Mouse (Mus musculus) frontal cortex, postnatal 36 days (tissue): ENCODE data around the gene Htra1.

Experiments used
- DNase-seq, 2 experiments: peaks; one replicate each; pipeline ENCODE4 v3.0.0; 2022; ENCODE audit warnings: low spot score in 2 of 2

The Htra1 gene

DNA sequence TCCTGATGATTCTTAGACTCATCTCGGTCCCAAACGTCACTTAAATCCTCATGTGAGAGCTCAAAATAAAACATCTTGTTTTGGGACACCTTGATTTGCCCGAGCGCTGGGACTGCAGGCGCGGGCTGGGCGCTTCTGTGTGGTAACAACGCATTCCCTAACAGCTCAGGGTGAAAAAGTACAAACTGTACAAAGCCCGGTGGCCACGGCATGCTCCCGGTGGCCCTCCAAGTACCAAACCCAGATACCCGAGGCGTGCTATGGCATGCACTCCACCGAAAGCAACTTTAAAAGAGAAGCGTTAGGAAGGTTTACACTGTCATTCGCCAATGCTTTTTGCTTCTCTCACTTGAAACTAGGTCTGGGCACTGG lies 504 bp upstream of the Htra1 start:
- no peak for DNase-seq

DNA sequence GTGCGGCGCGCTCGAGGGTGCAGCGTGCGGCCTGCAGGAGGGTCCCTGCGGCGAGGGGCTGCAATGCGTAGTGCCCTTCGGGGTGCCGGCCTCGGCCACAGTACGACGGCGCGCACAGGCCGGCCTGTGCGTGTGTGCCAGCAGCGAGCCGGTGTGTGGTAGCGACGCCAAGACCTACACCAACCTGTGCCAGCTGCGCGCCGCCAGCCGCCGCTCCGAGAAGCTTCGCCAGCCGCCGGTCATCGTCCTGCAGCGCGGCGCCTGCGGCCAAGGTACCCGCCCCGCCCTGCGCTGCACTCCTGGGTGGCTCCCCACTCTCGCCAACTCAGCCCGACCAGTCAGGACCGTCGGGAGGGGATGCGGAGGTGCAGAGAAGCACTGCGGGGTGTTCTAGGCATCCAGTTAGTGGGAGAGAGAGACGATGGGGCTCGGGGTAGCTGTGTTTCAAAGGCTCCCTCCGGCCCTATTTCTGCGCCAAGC lies 601 bp downstream of the Htra1 start:
- no peak for DNase-seq

DNA sequence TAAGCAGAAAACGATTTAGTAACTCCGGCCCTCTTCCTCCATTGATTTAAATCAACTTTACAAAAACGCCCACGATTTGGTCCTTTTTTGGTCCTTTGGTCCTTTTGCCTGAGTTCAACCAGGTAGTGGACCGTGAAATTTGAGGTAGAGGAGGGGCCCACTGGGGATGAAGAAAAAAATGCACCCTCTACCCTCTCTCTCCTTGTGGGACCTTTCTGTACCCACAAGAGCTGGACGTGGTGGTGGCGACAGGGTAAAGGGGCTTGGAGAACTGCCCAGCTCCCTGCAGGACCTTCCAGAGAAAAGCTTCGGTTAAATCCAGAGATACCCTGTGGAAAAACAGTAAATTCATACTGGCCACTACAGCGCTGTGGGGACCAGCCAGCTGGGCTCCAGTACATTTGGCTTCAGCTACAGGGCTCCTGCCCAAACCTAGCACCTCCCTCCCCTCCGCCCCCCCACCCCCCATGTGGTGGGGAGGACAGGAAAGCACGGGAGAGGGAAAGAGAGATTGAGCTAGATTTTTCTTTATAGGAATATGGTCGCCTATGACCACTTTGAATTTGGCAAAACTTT lies 1.4 kb downstream of the Htra1 start:
- no peak for DNase-seq

DNA sequence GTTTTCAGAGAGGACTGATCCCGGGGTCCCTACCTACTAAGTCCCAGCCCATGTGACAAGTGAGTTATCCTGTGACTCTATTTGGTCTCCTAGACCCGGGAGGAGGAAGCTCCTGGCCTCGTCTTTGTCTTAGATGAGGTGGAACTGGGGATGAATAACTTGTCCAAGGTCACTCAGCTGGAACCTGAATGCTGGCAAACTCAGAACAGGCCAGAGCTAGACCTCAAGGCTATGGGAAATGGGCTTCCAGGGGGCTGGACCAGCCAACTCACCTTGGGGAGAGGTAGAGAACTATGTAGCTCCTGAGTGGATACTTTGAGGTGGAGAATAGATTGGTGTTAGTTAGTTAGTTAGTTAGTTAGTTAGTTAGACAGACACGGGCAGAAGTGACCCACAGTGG lies 2.1 kb downstream of the Htra1 start:
- no peak for DNase-seq

DNA sequence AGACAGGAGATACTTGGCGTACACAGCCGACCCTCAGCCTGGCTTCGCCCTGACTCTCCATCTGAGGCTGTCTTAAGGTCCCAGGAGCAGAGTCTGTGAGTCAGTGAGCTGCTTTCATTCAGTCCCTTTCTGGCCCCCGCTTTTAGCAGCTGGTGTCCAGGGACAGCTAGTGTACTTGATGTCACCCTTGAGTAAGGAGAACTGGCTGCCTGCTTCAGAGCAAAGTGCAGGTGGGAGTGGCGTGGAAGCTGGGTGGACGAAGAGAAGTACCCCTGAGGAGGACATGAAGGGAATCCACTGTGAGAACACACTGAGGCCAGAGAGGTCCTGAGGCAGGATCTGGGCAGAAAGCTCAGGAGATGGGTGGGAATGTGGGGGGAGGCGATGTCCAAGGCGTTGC lies 3.0 kb downstream of the Htra1 start:
- DNase-seq = no peak

DNA sequence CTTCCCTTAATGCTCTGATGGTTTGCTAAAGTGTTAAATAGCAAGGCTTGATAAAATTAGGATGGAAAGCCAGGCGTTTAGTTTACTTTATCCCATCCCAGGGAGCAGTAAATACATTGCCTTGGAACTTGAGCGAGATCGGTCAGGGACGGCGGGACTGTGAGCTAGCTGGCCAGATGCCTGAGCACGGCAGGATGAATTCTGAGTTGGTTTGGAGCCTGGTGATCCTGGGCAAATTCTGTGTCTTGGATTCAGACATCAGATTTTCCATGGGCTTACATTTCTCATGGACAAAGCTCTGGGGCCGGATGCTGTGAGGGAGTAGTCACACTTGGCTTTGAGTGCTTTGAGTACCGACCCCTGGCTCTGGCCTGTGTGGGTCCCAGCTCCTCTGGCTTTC lies 4.8 kb downstream of the Htra1 start:
- no peak for DNase-seq

DNA sequence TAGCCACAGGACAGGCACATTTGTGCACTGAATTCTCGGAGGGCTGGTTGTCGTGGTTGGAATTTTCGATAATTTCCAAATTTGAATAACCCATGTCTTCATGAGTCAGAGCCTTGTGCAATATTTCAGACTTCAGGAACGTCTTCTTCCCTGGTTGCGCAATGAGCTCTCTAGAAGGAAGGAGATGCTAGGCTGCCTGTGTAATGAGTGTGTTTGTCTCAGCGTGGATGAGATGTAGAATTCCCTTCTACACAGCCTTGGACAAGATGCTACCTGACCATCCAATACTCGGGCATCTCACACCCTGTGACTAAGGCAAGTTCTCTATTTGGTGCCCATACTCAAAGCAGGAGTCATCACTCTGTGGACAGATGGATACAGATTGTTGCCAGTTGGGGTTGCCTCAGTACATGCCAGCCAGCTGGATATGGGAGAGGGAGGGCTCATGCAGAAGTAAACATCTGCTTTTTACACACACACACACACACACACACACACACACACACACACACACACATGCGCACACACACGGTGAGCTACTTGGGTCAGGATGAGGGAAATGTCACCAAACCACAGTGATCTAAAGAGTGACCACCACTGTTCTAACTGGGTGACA lies 7.5 kb downstream of the Htra1 start:
- no peak for DNase-seq

DNA sequence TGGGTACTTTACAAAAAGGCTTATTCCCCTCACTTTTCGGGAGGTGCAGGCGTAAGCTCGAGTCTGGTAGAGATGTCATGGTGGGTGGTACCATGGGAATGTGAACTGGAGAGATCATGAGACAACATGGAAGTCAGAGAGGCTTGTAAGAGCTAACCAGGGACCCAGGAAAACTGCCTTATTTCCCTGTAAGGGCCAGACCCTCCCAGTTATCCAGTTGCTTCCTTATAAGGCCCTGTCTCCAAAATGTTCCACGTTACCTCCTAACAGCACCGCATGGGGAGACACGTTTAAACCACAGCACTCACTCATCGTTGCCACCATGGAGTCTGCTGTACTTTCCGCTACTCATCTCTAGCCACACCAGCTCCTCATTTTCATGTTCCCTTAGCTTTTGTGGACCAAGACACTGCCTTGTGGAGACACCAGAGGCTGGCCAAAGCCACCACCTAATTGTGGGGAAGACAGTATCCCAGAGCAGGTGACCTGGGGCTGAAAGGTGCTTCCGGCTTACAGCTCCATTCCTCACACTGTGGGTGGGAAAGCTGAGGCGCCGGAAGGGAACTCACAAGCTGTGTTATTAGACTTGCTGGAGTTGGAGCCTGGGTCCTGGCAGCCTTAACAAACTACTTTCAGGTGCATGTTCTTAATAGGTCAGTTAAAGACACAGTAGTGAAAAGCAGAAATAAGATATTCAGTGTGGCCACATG lies 9.0 kb downstream of the Htra1 start:
- DNase-seq = no peak

DNA sequence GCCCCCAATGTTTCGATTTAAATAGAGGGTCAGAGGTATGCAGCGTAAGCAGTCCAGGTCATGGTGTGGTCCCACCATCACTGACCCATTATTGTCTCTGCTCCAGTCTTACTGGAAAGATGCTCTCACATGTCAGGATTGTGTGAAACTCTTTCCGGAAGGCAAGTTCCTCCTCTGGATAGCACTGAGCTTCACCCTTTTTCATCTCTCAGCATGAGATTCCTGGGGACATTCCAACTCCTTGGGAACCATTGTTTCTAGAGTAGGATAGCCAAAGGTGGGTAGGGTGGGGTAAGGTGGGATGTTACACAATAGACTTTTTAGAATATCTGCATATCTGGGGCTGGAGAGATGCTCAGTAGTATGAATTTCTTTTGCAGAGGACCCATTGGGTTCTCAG lies 9.8 kb downstream of the Htra1 start:
- no peak for DNase-seq

DNA sequence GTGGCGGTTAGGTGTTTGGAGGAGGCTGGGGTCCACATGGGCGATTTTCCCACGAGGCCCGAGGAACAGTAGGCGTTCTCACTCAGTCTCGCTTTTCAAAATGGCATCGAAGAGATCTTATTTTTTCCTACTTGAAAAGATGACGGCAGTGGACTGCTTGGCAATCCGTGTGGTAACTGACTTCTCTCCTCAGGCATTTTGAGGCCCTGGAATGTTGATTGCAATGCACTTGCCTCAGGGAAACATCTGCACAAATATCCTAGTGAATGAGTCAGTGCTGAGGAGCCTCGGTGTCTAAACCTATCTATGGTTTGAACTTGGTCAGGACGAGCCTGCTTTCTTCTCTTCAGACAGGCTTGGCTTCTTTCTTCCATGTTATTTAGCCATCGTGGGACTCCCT lies 10.4 kb downstream of the Htra1 start:
- DNase-seq = no peak

DNA sequence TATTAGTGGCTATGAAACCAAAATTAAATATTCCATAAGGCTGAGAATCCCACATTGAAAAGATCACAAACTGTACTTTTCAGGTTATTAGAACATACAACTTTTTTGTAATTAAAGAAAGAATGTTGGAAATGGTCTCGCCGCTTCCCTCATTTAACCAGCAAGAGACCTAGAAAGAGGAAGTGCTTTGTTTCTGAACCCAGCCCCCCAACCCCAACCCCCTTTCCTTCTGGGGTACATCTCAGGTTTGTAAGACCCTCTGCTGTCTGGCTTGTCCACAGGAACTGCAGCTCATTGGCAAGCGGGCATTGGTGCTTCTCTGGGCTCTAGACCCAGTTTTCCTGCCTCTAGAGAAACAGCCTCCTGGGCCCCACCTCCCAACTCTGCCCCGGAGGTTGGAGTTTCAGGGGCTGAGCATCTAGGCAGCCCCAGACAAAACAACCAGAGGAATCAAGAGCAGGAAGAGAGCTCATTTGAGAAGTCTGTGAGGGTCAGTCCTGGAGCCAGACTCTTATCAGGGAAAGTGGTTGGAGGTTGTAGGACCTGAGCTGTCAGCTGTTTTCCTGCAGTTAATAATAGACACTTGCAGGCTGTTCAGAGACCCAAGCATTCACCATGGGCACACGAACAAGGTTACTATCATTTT lies 12.8 kb downstream of the Htra1 start:
- DNase-seq = no peak

DNA sequence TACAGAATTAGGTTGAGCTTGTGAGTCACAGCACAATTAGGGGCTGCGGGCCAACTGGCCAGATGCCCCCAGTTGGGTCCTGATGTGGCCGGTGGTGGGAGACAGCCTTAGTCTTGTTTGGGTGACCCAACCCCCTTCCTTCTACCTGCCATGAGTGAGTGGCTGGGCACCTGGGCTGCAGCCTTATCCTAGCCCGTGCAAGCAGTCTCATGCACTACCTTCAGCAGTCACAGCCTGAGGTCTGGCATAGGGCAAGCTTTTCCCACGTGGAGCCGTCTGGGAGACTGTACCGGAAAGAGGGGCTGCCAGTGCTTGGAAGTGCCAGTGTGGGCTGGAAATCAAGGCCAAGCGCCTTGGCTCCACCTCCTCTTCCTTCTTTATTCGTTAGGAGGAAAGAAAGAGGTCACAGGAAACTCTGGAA lies 13.4 kb downstream of the Htra1 start:
- peak in 1 of 2 experiments; percentile 63 for DNase-seq

DNA sequence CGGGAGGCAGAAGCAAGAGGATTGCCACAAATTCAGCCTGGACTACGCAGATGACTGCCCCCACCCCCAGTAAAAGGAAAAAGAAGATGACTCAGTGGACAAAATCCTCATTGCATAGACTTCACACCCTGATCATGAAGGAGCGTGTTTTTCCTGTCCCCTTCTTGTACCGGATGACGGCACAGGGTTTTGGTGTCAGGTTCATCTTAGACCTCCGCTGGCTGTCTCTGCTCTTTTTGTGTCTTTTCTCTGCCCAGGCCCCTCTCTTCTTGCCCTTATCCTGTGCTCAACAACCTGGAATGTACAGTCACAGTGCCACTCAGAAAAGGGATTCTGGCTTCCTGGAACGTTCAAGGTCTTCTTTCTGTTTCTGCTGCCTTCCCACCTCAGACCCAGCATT lies 14.6 kb downstream of the Htra1 start:
- no peak for DNase-seq

DNA sequence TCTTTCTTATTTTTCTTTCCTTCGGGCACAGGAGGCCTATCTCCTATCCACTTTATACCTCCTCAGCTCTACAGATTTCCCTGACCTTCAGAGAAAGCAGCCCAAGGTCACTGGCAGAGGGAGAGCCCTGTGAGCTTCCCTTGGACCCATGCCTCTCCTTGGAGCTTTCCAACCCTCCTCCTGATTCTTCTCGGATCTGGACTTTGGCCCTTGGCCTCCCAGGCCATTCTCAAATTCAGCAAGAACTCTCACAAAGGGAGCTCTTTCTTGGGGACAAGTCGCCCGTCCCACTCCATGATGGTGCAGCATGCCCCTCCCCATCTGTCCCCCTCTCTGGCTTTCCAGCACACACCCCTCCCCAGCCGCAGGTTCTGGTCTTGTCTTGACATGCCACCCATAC lies 15.1 kb downstream of the Htra1 start:
- DNase-seq = no peak

DNA sequence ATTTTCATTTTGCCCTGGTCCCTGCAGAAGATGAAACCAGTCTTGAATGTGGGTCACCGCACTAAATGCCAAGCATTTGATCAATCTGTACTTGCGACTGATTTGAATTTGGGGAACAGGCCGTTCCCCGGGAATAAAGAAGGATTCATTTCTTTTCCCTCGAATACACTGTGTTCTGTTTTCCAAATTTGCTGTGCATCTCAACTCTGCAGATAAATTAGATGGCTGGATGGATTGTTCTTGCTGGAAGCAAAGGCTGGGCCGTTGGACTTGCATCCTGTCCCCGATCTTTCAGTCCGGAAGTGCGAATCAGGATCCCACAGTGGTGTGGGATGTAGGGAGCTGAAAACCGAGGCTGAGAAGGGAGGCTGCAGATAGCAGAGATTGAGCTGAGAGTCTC lies 17.5 kb downstream of the Htra1 start:
- no peak for DNase-seq

DNA sequence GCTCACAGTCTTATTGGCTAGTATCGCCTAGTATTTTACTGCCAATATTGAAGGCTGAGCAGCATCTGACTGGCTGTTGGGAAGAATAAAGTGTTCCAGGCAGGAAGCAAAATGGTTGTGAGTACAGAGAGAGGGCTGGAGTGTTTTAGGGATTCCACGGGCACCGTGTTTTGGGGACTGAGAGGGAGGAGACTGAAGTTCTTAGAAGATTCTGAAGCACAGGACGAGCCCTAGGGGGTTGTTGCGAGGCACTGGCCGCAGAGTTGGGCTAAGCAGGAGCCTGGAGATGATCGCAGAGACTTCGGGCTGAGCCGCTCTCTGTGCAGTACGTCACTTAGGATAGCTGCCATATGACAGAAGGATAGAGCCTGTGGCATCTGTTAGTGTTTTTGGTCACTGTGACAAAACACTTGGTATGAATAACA lies 18.3 kb downstream of the Htra1 start:
- no peak for DNase-seq

DNA sequence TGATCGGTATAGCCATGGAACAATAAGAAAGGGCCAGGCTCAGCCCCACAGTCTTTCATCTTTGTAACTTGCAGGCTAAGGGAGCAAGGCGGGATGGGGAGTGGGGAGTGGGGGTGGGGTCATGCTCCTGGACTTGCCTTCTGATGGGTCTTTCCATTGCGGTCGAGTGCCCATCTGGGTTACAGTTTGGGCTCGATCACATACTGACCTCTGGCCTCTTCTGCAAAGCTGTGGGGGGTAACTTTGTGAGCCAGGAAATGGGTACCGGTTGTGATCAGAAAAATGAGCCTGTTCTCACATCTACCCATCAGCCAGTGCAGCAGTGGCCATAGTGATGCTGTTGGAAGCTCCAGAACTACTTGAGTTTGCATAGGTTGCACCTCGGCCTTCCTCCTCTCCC lies 22.6 kb downstream of the Htra1 start:
- DNase-seq = no peak

DNA sequence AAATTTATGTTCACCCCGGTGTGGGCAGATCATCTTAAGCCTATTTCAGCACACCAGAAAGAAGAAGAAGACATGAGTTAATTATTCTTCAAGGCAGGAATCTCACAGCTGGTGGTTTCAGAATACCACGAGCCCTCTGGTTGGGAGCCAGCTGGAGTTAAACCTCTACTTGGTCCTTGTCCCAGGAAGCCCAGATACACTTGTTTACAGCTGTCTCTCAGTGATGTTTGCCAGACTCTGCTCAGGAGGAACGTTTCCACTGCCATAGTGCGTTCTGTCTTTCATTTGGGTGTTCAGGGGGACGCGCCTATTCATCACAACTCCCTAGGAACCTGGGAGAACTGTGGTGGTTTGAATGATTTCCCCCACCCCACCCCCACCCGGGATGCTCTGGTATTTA lies 24.0 kb downstream of the Htra1 start:
- peak in 1 of 2 experiments; percentile 52 for DNase-seq

DNA sequence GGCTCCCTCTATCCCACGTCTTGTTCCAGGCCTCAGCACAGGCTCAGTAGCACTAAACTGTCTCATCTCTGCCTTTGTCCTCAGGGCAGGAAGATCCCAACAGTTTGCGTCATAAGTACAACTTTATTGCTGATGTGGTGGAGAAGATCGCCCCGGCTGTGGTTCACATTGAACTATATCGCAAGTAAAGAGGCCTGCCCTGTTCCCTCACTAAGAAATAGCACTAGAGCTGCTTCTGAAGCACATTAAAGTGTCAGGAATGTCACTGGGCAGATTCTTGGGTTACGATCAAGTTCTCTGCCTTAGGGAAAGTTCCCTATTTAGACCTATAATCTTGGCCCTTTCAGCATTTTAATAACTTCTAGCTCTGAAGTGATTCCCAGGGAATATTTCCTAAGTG lies 25.5 kb downstream of the Htra1 start:
- DNase-seq = no peak

DNA sequence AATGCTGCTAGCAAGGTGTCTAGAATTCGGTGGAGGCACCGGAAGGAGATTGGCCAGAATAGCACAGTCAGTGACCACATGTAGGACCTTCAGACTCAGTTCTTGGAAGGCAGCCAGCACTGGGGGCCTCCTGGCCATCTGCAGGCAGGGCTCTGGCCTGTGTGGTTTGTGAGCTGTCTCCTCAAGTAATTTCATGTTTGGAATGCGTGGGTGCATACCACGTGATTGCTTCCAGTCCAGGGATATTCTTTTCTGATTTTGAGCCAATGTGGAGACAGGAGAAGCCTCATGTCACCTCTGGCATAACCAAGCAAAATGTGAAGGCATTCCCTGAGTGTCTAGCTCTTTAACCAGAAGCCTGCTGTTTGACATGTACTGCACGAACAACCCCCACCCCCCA lies 28.8 kb downstream of the Htra1 start:
- DNase-seq = no peak

DNA sequence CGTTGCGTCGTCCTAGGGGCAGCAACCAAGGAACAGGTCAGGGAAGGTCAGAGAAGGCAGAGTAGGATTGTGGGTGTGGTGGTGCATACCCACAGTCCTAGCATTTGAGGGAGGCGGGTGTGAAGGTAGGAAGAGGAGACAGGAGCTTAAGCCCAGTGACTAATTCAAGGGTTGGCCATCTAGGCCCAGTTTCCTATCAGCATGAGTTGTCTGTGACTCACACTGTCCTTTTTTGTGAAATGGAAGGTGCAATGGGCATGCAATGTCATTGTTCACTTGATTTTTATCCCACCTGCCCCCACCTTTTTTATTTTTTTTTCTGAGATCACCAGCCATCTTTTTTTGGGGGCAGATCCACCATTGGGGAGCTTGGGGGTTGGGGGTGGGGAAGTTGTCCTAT lies 29.5 kb downstream of the Htra1 start:
- DNase-seq = no peak

DNA sequence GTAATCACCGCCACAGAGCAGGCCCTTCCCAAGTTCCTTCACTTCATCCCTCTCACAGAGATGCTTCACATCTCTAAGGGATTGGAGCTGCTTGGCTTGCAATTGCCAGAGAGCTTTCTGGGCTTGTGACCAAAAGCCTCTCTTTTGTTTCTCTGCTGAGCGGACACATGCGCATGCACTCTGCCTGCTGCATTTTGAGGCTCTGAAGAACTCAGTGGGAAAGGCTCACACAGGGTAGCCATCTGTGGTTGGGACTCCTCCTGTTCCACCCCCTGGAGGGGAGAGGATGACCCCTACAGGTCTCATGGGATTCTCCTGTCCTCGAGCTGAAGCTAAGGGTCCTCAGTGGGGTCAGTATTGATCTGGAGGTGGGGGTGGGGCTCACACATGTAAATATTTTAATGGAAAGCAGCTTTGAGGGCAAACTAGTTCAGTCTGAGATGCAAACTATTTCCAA lies 30.0 kb downstream of the Htra1 start:
- DNase-seq = peak in 1 of 2 experiments; percentile 69

DNA sequence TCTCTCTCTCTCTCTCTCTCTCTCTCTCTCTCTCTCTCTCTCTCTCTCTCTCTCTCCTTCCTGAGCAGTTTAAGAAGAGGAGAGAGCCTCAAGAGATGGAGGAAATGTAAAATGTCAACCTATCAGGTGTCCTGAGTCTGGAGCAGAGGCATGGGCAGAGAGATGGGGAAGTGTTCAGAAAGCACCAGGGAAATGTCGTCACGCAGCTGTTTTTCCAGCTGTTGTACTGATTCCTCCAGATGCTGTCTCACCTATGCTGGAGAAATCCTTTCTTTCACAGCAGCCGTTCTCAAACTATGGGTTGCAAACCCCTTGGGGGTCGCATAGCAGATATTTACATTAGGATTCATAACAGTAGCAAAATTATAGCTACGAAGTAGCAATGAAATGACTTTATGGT lies 30.5 kb downstream of the Htra1 start:
- DNase-seq = no peak
